Mouse (Mus musculus): ENCODE data around the gene Itgb6. TPM values are rescaled to one million over a fixed set of nuclear protein-coding genes. Genes with fewer than 3 reads are reported as not detected.
A peak's percentile ranks its signal among the peaks of the same experiment; 100 is the strongest.

Itgb6 gene
- polyA plus RNA-seq, 1 experiment from 2014 or later: 0.12 TPM

GRCm38 (mm10) chr2:60625766-60626165, 96.7 kb downstream of the Itgb6 start:
- no peak for DNase-seq (ENCODE audit: low spot score)

GRCm38 (mm10) chr2:60622161-60622560, 100.3 kb downstream of the Itgb6 start:
- DNase-seq (ENCODE audit: low spot score): no peak

GRCm38 (mm10) chr2:60614758-60615157, 107.7 kb downstream of the Itgb6 start:
- DNase-seq (ENCODE audit: low spot score): no peak

- DNase-seq (ENCODE audit: low spot score): no peak
Observed at GRCm38 (mm10) chr2:60613857-60614228, 108.6 kb downstream of the Itgb6 start.

- DNase-seq (ENCODE audit: low spot score): no peak
Observed at GRCm38 (mm10) chr2:60612906-60613856, 109.3 kb downstream of the Itgb6 start.

GRCm38 (mm10) chr2:60611622-60612021, 110.8 kb downstream of the Itgb6 start:
- DNase-seq (ENCODE audit: low spot score): no peak

- no peak for DNase-seq (ENCODE audit: low spot score)
Observed at GRCm38 (mm10) chr2:60609436-60610199, 112.8 kb downstream of the Itgb6 start.

- DNase-seq (ENCODE audit: low spot score): no peak
Observed at GRCm38 (mm10) chr2:60607980-60608379, 114.5 kb downstream of the Itgb6 start.

GRCm38 (mm10) chr2:60601326-60601725, 121.1 kb downstream of the Itgb6 start:
- DNase-seq (ENCODE audit: low spot score): no peak

- no peak for DNase-seq (ENCODE audit: low spot score)
Observed at GRCm38 (mm10) chr2:60600863-60601262, 121.6 kb downstream of the Itgb6 start.

GRCm38 (mm10) chr2:60583416-60583815, 139.0 kb downstream of the Itgb6 start:
- no peak for DNase-seq (ENCODE audit: low spot score)

GRCm38 (mm10) chr2:60554561-60554960, 167.9 kb downstream of the Itgb6 start:
- no peak for DNase-seq (ENCODE audit: low spot score)

GRCm38 (mm10) chr2:60552902-60553682, 169.4 kb downstream of the Itgb6 start, which contains the start of gene Pla2r1:
Gene Pla2r1, minus strand, starts transcription at chr2:60553308.
- DNase-seq (ENCODE audit: low spot score): peak; percentile 33

GRCm38 (mm10) chr2:60552177-60552901, 170.1 kb downstream of the Itgb6 start:
- no peak for DNase-seq (ENCODE audit: low spot score)

GRCm38 (mm10) chr2:60551673-60552072, 170.8 kb downstream of the Itgb6 start:
- DNase-seq (ENCODE audit: low spot score): no peak

GRCm38 (mm10) chr2:60550521-60550920, 171.9 kb downstream of the Itgb6 start:
- DNase-seq (ENCODE audit: low spot score): no peak

GRCm38 (mm10) chr2:60549851-60550250, 172.6 kb downstream of the Itgb6 start:
- no peak for DNase-seq (ENCODE audit: low spot score)
